Mouse (Mus musculus): ENCODE data around the gene Ifi35. TPM values are rescaled to one million over a fixed set of nuclear protein-coding genes. Genes with fewer than 3 reads are reported as not detected.

Ifi35 gene
- 9.6 and 10.4 TPM in 2 replicates for polyA plus RNA-seq (2014; fragmentation: Nextera tagmentation; extraction: Ambion mirVana)

- H3K9me3 ChIP-seq (ENCODE audit: control insufficient read depth, low read length) = no peaks in the 10 kb centered on the region
- 29% methylated on average over 10 of the region's 10 CpGs for WGBS
- H3K27me3 ChIP-seq (ENCODE audit: control insufficient read depth, insufficient read depth, low read length) = no peaks in the 10 kb centered on the region
- H3K4me1 ChIP-seq (ENCODE audit: control insufficient read depth, insufficient read depth, low read length) = peaks cover 6% of the 10 kb centered on the region; the same call in 1 of the 2 replicates
- peak within 1 kb of the TSS; percentile 17; the same call in 1 of the 2 replicates for H3K27ac ChIP-seq (ENCODE audit: low read depth, low read length)
- H3K9ac ChIP-seq (ENCODE audit: low read depth, low read length) = peak within 1 kb of the TSS; percentile 50; the same call in 1 of the 2 replicates
- H3K4me3 ChIP-seq (ENCODE audit: low read length) = peak within 1 kb of the TSS; percentile 35
- ATAC-seq (ENCODE audit: low FRiP score, low TSS enrichment) = peak; percentile 32; the same call in 1 of the 2 replicates
- H3K4me2 ChIP-seq (replicated peaks; ENCODE audit: low read depth, low read length) = peak within 1 kb of the TSS; percentile 45
- H3K36me3 ChIP-seq (ENCODE audit: control insufficient read depth, insufficient read depth, low read length) = peaks cover 27% of the 10 kb centered on the region
Measured at GRCm38 (mm10) chr11:101448274-101448746, at the start of gene Ifi35. Gene Ifi35, plus strand, starts transcription at chr11:101448407.

GRCm38 (mm10) chr11:101415306-101415705 lies 32.9 kb upstream of the Ifi35 start:
- H3K9me3 ChIP-seq (ENCODE audit: control insufficient read depth, low read length) = no peaks in the 10 kb centered on the region
- H3K4me2 ChIP-seq (replicated peaks; ENCODE audit: low read depth, low read length) = no peak overlapping the region
- H3K27ac ChIP-seq (ENCODE audit: low read depth, low read length) = no peak overlapping the region
- no peaks in the 10 kb centered on the region for H3K27me3 ChIP-seq (ENCODE audit: control insufficient read depth, insufficient read depth, low read length)
- H3K36me3 ChIP-seq (ENCODE audit: control insufficient read depth, insufficient read depth, low read length) = peaks cover 36% of the 10 kb centered on the region
- 79% methylated on average over 2 of the region's 2 CpGs for WGBS
- H3K9ac ChIP-seq (ENCODE audit: low read depth, low read length) = no peak overlapping the region
- H3K4me1 ChIP-seq (ENCODE audit: control insufficient read depth, insufficient read depth, low read length) = peaks cover 8% of the 10 kb centered on the region
- no peak overlapping the region for H3K4me3 ChIP-seq (ENCODE audit: low read length)
- no peak for ATAC-seq (ENCODE audit: low FRiP score, low TSS enrichment)

- peak overlapping the region; percentile 94 for H3K4me3 ChIP-seq (ENCODE audit: low read length)
- H3K27ac ChIP-seq (ENCODE audit: low read depth, low read length) = peak overlapping the region; percentile 13; the same call in 1 of the 2 replicates
- peak; percentile 41; the same call in 1 of the 2 replicates for ATAC-seq (ENCODE audit: low FRiP score, low TSS enrichment)
- H3K4me2 ChIP-seq (replicated peaks; ENCODE audit: low read depth, low read length) = peak overlapping the region; percentile 85
- no peaks in the 10 kb centered on the region for H3K27me3 ChIP-seq (ENCODE audit: control insufficient read depth, insufficient read depth, low read length)
- peaks cover 23% of the 10 kb centered on the region for H3K36me3 ChIP-seq (ENCODE audit: control insufficient read depth, insufficient read depth, low read length)
- peaks cover 8% of the 10 kb centered on the region for H3K4me1 ChIP-seq (ENCODE audit: control insufficient read depth, insufficient read depth, low read length)
- no peaks in the 10 kb centered on the region for H3K9me3 ChIP-seq (ENCODE audit: control insufficient read depth, low read length)
- WGBS = 3% methylated on average over 11 of the region's 11 CpGs
- peak overlapping the region; percentile 82 for H3K9ac ChIP-seq (ENCODE audit: low read depth, low read length)
Measured at GRCm38 (mm10) chr11:101416433-101417100, 31.6 kb upstream of the Ifi35 start.

- peak within 1 kb of the TSS; percentile 85 for H3K4me2 ChIP-seq (replicated peaks; ENCODE audit: low read depth, low read length)
- H3K9ac ChIP-seq (ENCODE audit: low read depth, low read length) = peak within 1 kb of the TSS; percentile 82
- no peaks in the 10 kb centered on the region for H3K9me3 ChIP-seq (ENCODE audit: control insufficient read depth, low read length)
- no peaks in the 10 kb centered on the region for H3K27me3 ChIP-seq (ENCODE audit: control insufficient read depth, insufficient read depth, low read length)
- H3K27ac ChIP-seq (ENCODE audit: low read depth, low read length) = peak within 1 kb of the TSS; percentile 13; the same call in 1 of the 2 replicates
- ATAC-seq (ENCODE audit: low FRiP score, low TSS enrichment) = peak; percentile 75
- peaks cover 8% of the 10 kb centered on the region for H3K4me1 ChIP-seq (ENCODE audit: control insufficient read depth, insufficient read depth, low read length)
- H3K36me3 ChIP-seq (ENCODE audit: control insufficient read depth, insufficient read depth, low read length) = peaks cover 18% of the 10 kb centered on the region
- peak within 1 kb of the TSS; percentile 94 for H3K4me3 ChIP-seq (ENCODE audit: low read length)
- WGBS = under 1% methylated on average over 45 of the region's 45 CpGs
Measured at GRCm38 (mm10) chr11:101417101-101417855, 30.9 kb upstream of the Ifi35 start, which contains the start of gene Aarsd1. Gene Aarsd1, minus strand, starts transcription at chr11:101417615.

- ATAC-seq (ENCODE audit: low FRiP score, low TSS enrichment) = no peak
Measured at GRCm38 (mm10) chr11:101418991-101419390, 29.2 kb upstream of the Ifi35 start.

GRCm38 (mm10) chr11:101419610-101420009 lies 28.6 kb upstream of the Ifi35 start:
- ATAC-seq (ENCODE audit: low FRiP score, low TSS enrichment) = no peak
- Histone ChIP-seq H3K4me3 (ENCODE audit: low read length) (no peak overlapping the region), H3K27me3 (ENCODE audit: control insufficient read depth, insufficient read depth, low read length) (no peaks in the 10 kb centered on the region), H3K4me1 (ENCODE audit: control insufficient read depth, insufficient read depth, low read length) (peaks cover 12% of the 10 kb centered on the region), H3K9ac (ENCODE audit: low read depth, low read length) (no peak overlapping the region), H3K4me2 (replicated peaks; ENCODE audit: low read depth, low read length) (no peak overlapping the region), H3K36me3 (ENCODE audit: control insufficient read depth, insufficient read depth, low read length) (no peaks in the 10 kb centered on the region), H3K27ac (ENCODE audit: low read depth, low read length) (no peak overlapping the region), H3K9me3 (ENCODE audit: control insufficient read depth, low read length) (no peaks in the 10 kb centered on the region)
- 34% methylated on average over 3 of the region's 3 CpGs for WGBS

More at GRCm38 (mm10) chr11:101418991-101419390, 29.2 kb upstream of the Ifi35 start:
- 63% methylated on average over 6 of the region's 6 CpGs for WGBS
- no peak overlapping the region for H3K27ac ChIP-seq (ENCODE audit: low read depth, low read length)
- no peaks in the 10 kb centered on the region for H3K27me3 ChIP-seq (ENCODE audit: control insufficient read depth, insufficient read depth, low read length)
- H3K4me3 ChIP-seq (ENCODE audit: low read length) = no peak overlapping the region
- H3K9me3 ChIP-seq (ENCODE audit: control insufficient read depth, low read length) = no peaks in the 10 kb centered on the region
- peaks cover 10% of the 10 kb centered on the region for H3K4me1 ChIP-seq (ENCODE audit: control insufficient read depth, insufficient read depth, low read length)
- no peak overlapping the region for H3K4me2 ChIP-seq (replicated peaks; ENCODE audit: low read depth, low read length)
- H3K36me3 ChIP-seq (ENCODE audit: control insufficient read depth, insufficient read depth, low read length) = peaks cover 2% of the 10 kb centered on the region; the same call in 1 of the 2 replicates
- H3K9ac ChIP-seq (ENCODE audit: low read depth, low read length) = no peak overlapping the region

- Histone ChIP-seq H3K9me3 (ENCODE audit: control insufficient read depth, low read length) (no peaks in the 10 kb centered on the region), H3K4me3 (ENCODE audit: low read length) (no peak overlapping the region)
- no peak for ATAC-seq (ENCODE audit: low FRiP score, low TSS enrichment)
Measured at GRCm38 (mm10) chr11:101420148-101420547, 28.1 kb upstream of the Ifi35 start.

GRCm38 (mm10) chr11:101424105-101424851 lies 23.9 kb upstream of the Ifi35 start, which contains the start of gene Gm27029:
Gene Gm27029, minus strand, starts transcription at chr11:101424796.
- H3K27ac ChIP-seq (ENCODE audit: low read depth, low read length) = peak within 1 kb of the TSS; percentile 80
- peak within 1 kb of the TSS; percentile 95 for H3K4me3 ChIP-seq (ENCODE audit: low read length)
- H3K9me3 ChIP-seq (ENCODE audit: control insufficient read depth, low read length) = no peaks in the 10 kb centered on the region
- H3K4me1 ChIP-seq (ENCODE audit: control insufficient read depth, insufficient read depth, low read length) = peaks cover 19% of the 10 kb centered on the region
- WGBS = 3% methylated on average over 23 of the region's 23 CpGs
- H3K27me3 ChIP-seq (ENCODE audit: control insufficient read depth, insufficient read depth, low read length) = no peaks in the 10 kb centered on the region
- H3K9ac ChIP-seq (ENCODE audit: low read depth, low read length) = peak within 1 kb of the TSS; percentile 82
- H3K4me2 ChIP-seq (replicated peaks; ENCODE audit: low read depth, low read length) = peak within 1 kb of the TSS; percentile 78
- no peaks in the 10 kb centered on the region; the same call in 1 of the 2 replicates for H3K36me3 ChIP-seq (ENCODE audit: control insufficient read depth, insufficient read depth, low read length)
- peak; percentile 68 for ATAC-seq (ENCODE audit: low FRiP score, low TSS enrichment)

More at GRCm38 (mm10) chr11:101420148-101420547, 28.1 kb upstream of the Ifi35 start:
- peaks cover 12% of the 10 kb centered on the region for H3K4me1 ChIP-seq (ENCODE audit: control insufficient read depth, insufficient read depth, low read length)
- 91% methylated on average over 5 of the region's 5 CpGs for WGBS
- H3K4me2 ChIP-seq (replicated peaks; ENCODE audit: low read depth, low read length) = no peak overlapping the region
- H3K27ac ChIP-seq (ENCODE audit: low read depth, low read length) = no peak overlapping the region
- no peaks in the 10 kb centered on the region for H3K27me3 ChIP-seq (ENCODE audit: control insufficient read depth, insufficient read depth, low read length)
- no peak overlapping the region for H3K9ac ChIP-seq (ENCODE audit: low read depth, low read length)
- no peaks in the 10 kb centered on the region for H3K36me3 ChIP-seq (ENCODE audit: control insufficient read depth, insufficient read depth, low read length)
